Mouse (Mus musculus): ENCODE measurements at regions not wholly inside any gene's neighbourhood (a gene's known extent, or its start where the extent isn't known, plus 50 kb on each side); places are given as distances from the start of the nearest gene placed in this dataset.

GRCm38 (mm10) chr4:62769469-62770234 is 195.7 kb upstream of the Zfp618 start:
- Histone ChIP-seq H3K27me3 (ENCODE audit: insufficient read depth, low read length) (no peaks in the 10 kb centered on the region), H3K36me3 (ENCODE audit: insufficient read depth, low read length) (no peaks in the 10 kb centered on the region), H3K27ac (ENCODE audit: low read depth, low read length) (no peak overlapping the region), H3K9me3 (ENCODE audit: low read length) (no peaks in the 10 kb centered on the region), H3K4me2 (ENCODE audit: low read depth, low read length, poor library complexity, severe bottlenecking) (no peak overlapping the region), H3K4me1 (ENCODE audit: insufficient read depth, low read length) (no peaks in the 10 kb centered on the region), H3K9ac (replicated peaks; ENCODE audit: low read length, poor library complexity, severe bottlenecking) (no peak overlapping the region), H3K4me3 (ENCODE audit: low read depth, low read length) (no peak overlapping the region)
- peak; percentile 18; the same call in 1 of the 2 replicates for ATAC-seq (ENCODE audit: low FRiP score)
- no peak for DNase-seq (ENCODE audit: low spot score)
- 43% methylated on average over 10 of the region's 10 CpGs for WGBS
- TF ChIP-seq CTCF (IDR thresholded peaks at IDR 0.05) = no peak

DNA sequence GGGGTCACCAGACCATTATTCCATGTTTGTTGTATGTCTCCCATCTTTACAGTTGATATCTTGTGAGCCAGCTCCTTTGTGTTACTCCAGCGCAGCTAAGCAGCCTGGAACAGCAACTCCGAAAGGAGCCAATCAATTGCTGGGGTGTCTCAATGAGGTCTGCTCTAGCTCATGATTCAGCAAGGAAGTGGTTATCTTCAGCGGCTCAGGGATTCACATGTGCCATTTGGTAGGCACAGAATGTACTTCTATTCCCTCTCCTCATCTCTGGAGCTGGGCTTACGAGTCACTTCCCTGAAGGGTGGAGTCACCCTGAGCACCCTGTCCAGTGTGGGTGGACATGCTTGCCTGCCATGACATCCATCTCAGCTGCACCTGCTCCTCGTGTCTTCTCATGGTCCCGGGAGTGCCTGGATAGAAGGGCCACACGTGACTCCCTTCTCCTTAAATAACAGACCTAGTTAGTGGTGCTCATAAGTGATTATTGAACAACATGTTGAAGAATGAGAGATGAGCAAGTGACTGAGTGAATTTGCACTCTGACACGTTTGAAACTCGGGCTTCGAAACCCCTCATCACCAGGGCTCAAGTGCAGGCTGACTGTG is 190.3 kb upstream of the Zfp618 start:
- H3K9me3 ChIP-seq (ENCODE audit: low read length) = no peaks in the 10 kb centered on the region
- H3K27ac ChIP-seq (ENCODE audit: low read depth, low read length) = no peak overlapping the region
- ATAC-seq (ENCODE audit: low FRiP score) (no peak), DNase-seq (ENCODE audit: low spot score) (no peak)
- H3K4me3 ChIP-seq (ENCODE audit: low read depth, low read length) = no peak overlapping the region
- H3K4me1 ChIP-seq (ENCODE audit: insufficient read depth, low read length) = no peaks in the 10 kb centered on the region
- 83% methylated on average over 10 of the region's 10 CpGs for WGBS
- H3K9ac ChIP-seq (replicated peaks; ENCODE audit: low read length, poor library complexity, severe bottlenecking) = no peak overlapping the region
- no peak overlapping the region for H3K4me2 ChIP-seq (ENCODE audit: low read depth, low read length, poor library complexity, severe bottlenecking)
- H3K36me3 ChIP-seq (ENCODE audit: insufficient read depth, low read length) = no peaks in the 10 kb centered on the region
- H3K27me3 ChIP-seq (ENCODE audit: insufficient read depth, low read length) = no peaks in the 10 kb centered on the region
- TF ChIP-seq CTCF (IDR thresholded peaks at IDR 0.05) = no peak

DNA sequence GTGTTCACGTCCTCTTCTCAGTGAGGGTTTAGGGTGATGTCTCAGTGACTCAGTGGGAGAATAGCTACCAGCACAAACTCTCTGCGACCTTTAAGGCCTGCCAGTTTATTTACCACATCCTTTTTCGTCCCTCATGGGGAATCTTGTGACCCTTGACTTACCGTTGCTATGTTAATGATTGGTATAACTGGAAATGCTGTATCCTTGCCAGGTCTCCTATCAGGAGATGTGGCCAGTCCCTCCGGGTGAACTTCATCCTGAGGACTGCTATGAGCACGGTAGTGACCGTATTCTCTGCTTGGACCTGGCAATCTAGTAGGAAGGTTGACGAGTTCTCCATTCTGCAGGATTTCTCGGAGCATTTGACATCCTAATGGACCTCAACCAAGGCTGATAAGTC is 188.5 kb upstream of the Zfp618 start:
- Histone ChIP-seq H3K9me3 (ENCODE audit: low read length) (no peaks in the 10 kb centered on the region), H3K4me1 (ENCODE audit: insufficient read depth, low read length) (0 out of 2 replicates have a peak, but pooled peaks cover 4% of the 10 kb centered on the region)
- 92% methylated on average over 9 of the region's 9 CpGs for WGBS

GRCm38 (mm10) chr4:62777436-62777835 is 187.9 kb upstream of the Zfp618 start:
- Histone ChIP-seq H3K27me3 (ENCODE audit: insufficient read depth, low read length) (no peaks in the 10 kb centered on the region), H3K9ac (replicated peaks; ENCODE audit: low read length, poor library complexity, severe bottlenecking) (no peak overlapping the region), H3K27ac (ENCODE audit: low read depth, low read length) (no peak overlapping the region), H3K4me2 (ENCODE audit: low read depth, low read length, poor library complexity, severe bottlenecking) (no peak overlapping the region), H3K36me3 (ENCODE audit: insufficient read depth, low read length) (no peaks in the 10 kb centered on the region), H3K9me3 (ENCODE audit: low read length) (no peaks in the 10 kb centered on the region), H3K4me1 (ENCODE audit: insufficient read depth, low read length) (0 out of 2 replicates have a peak, but pooled peaks cover 4% of the 10 kb centered on the region), H3K4me3 (ENCODE audit: low read depth, low read length) (no peak overlapping the region)
- TF ChIP-seq CTCF (IDR thresholded peaks at IDR 0.05) = no peak
- no peak for ATAC-seq (ENCODE audit: low FRiP score)
- no peak for DNase-seq (ENCODE audit: low spot score)
- 80% methylated on average over 7 of the region's 7 CpGs for WGBS

More for the DNA sequence above, 188.5 kb upstream of the Zfp618 start:
- no peak overlapping the region for H3K27ac ChIP-seq (ENCODE audit: low read depth, low read length)
- H3K27me3 ChIP-seq (ENCODE audit: insufficient read depth, low read length) = no peaks in the 10 kb centered on the region
- no peaks in the 10 kb centered on the region for H3K36me3 ChIP-seq (ENCODE audit: insufficient read depth, low read length)
- TF ChIP-seq CTCF (IDR thresholded peaks at IDR 0.05) = no peak
- ATAC-seq (ENCODE audit: low FRiP score) (no peak), DNase-seq (ENCODE audit: low spot score) (no peak)
- no peak overlapping the region for H3K4me3 ChIP-seq (ENCODE audit: low read depth, low read length)
- H3K9ac ChIP-seq (replicated peaks; ENCODE audit: low read length, poor library complexity, severe bottlenecking) = no peak overlapping the region
- no peak overlapping the region for H3K4me2 ChIP-seq (ENCODE audit: low read depth, low read length, poor library complexity, severe bottlenecking)

GRCm38 (mm10) chr4:62778621-62779020 is 186.8 kb upstream of the Zfp618 start:
- ATAC-seq (ENCODE audit: low FRiP score) (no peak), DNase-seq (ENCODE audit: low spot score) (no peak)
- no peaks in the 10 kb centered on the region for H3K27me3 ChIP-seq (ENCODE audit: insufficient read depth, low read length)
- no peak overlapping the region for H3K4me3 ChIP-seq (ENCODE audit: low read depth, low read length)
- no peak overlapping the region for H3K27ac ChIP-seq (ENCODE audit: low read depth, low read length)
- no peak overlapping the region for H3K9ac ChIP-seq (replicated peaks; ENCODE audit: low read length, poor library complexity, severe bottlenecking)
- WGBS = 87% methylated on average over 5 of the region's 5 CpGs
- H3K4me1 ChIP-seq (ENCODE audit: insufficient read depth, low read length) = 0 out of 2 replicates have a peak, but pooled peaks cover 4% of the 10 kb centered on the region
- H3K9me3 ChIP-seq (ENCODE audit: low read length) = no peaks in the 10 kb centered on the region
- no peak overlapping the region for H3K4me2 ChIP-seq (ENCODE audit: low read depth, low read length, poor library complexity, severe bottlenecking)
- H3K36me3 ChIP-seq (ENCODE audit: insufficient read depth, low read length) = no peaks in the 10 kb centered on the region
- no peak for TF ChIP-seq CTCF (IDR thresholded peaks at IDR 0.05)

- no peaks in the 10 kb centered on the region for H3K36me3 ChIP-seq (ENCODE audit: insufficient read depth, low read length)
- no peaks in the 10 kb centered on the region for H3K9me3 ChIP-seq (ENCODE audit: low read length)
- H3K27me3 ChIP-seq (ENCODE audit: insufficient read depth, low read length) = no peaks in the 10 kb centered on the region
- under 1% methylated on average over 15 of the region's 15 CpGs for WGBS
- peak; percentile 92 for ATAC-seq (ENCODE audit: low FRiP score)
- TF ChIP-seq CTCF (IDR thresholded peaks at IDR 0.05) = peak; percentile 94
- peak overlapping the region; percentile 50; the same call in 1 of the 2 replicates for H3K9ac ChIP-seq (replicated peaks; ENCODE audit: low read length, poor library complexity, severe bottlenecking)
- peak overlapping the region; percentile 61 for H3K4me2 ChIP-seq (ENCODE audit: low read depth, low read length, poor library complexity, severe bottlenecking)
- peak; percentile 96 for DNase-seq (ENCODE audit: low spot score)
- 0 out of 2 replicates have a peak, but pooled peaks cover 4% of the 10 kb centered on the region for H3K4me1 ChIP-seq (ENCODE audit: insufficient read depth, low read length)
- H3K4me3 ChIP-seq (ENCODE audit: low read depth, low read length) = peak overlapping the region; percentile 31
- H3K27ac ChIP-seq (ENCODE audit: low read depth, low read length) = 0 out of 2 replicates have a peak overlapping the region, but pooled peaks have one; percentile 19
Observed at GRCm38 (mm10) chr4:62780409-62780808, 185.0 kb upstream of the Zfp618 start.

All from midbrain, postnatal 0 days (tissue).